Mouse (Mus musculus): ENCODE data around the gene Inmt. TPM values are rescaled to one million over a fixed set of nuclear protein-coding genes. Genes with fewer than 3 reads are reported as not detected.

Gene Inmt
- polyA plus RNA-seq, 1 experiment from 2014 or later = 0.24 TPM

DNA sequence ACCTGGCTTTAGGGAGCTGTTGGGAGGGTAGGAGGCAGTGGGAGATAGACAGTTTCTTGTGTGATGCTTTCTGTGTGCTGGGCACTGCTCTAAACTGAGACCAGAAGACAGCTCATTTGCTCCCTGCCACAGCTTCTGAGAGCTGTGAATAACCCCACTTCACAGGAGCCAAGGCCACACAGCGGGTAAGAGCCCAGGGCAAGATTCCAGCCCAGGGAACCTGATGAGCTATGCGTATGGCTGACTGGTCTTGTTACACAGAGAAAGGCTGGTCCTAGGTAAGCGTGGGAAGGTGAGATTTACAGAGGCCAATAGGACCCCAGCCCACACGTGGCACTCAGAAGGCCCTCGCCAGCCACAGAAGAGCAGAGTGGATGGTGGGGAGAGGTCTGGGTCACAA is 48.3 kb downstream of the Inmt start:
- H3K4me1 ChIP-seq = 0 out of 2 replicates have a peak, but pooled peaks cover 4% of the 10 kb centered on the region
- no peak overlapping the region for H3K4me2 ChIP-seq
- H3K4me3 ChIP-seq = no peak overlapping the region
- WGBS = 78% methylated on average over 5 of the region's 5 CpGs
- no peaks in the 10 kb centered on the region for H3K36me3 ChIP-seq
- no peak for ATAC-seq (ENCODE audit: borderline replicate concordance, extremely low read depth, low FRiP score, low TSS enrichment)
- no peak overlapping the region for H3K27ac ChIP-seq
- no peaks in the 10 kb centered on the region for H3K9me3 ChIP-seq
- H3K9ac ChIP-seq = no peak overlapping the region
- 0 out of 2 replicates have a peak, but pooled peaks cover 3% of the 10 kb centered on the region for H3K27me3 ChIP-seq

DNA sequence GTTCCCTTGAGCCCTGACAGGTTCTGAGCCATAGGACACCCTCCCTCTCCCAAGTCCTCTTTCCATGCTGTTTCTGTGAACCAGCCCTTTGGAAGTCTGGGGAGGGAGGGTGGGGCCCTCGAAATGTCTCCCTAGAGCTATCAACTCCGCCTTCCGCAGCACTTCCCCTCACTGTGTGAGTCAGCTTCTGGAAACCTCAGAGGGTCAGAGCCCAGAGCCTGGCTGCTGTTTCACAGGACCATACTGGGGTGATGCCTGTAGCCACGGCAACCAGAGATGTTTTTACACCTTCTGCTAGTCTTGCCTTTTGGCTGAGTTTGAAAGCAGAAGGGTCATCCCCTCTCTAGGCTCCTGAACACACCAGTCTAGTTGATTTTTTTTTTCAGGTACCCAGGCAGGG is 51.8 kb downstream of the Inmt start:
- Histone ChIP-seq H3K4me1 (no peaks in the 10 kb centered on the region), H3K27me3 (peaks cover 31% of the 10 kb centered on the region), H3K4me2 (no peak overlapping the region), H3K4me3 (no peak overlapping the region), H3K9me3 (no peaks in the 10 kb centered on the region), H3K9ac (no peak overlapping the region), H3K36me3 (no peaks in the 10 kb centered on the region), H3K27ac (no peak overlapping the region)
- ATAC-seq (ENCODE audit: borderline replicate concordance, extremely low read depth, low FRiP score, low TSS enrichment) = no peak
- WGBS = 21% methylated on average over 4 of the region's 4 CpGs

Other genes with a start within 250 kb of the Inmt start
- gene Nod1, start 202.4 kb downstream of the Inmt start, polyA plus RNA-seq (2015; fragmentation: Nextera tagmentation; extraction: Ambion mirVana) = 6.6 and 7.6 TPM in 2 replicates
- gene Ggct, start 182.1 kb downstream of the Inmt start, polyA plus RNA-seq (2015; fragmentation: Nextera tagmentation; extraction: Ambion mirVana) = 7.0 and 7.4 TPM in 2 replicates
- gene Gars, start 137.0 kb downstream of the Inmt start, polyA plus RNA-seq (2015; fragmentation: Nextera tagmentation; extraction: Ambion mirVana) = 142 and 146 TPM in 2 replicates
- gene Crhr2, start 42.0 kb downstream of the Inmt start, polyA plus RNA-seq (2015; fragmentation: Nextera tagmentation; extraction: Ambion mirVana) = 0.31 and 0.42 TPM in 2 replicates
- 16.1 and 16.4 TPM in 2 replicates for gene Mindy4, start 28.3 kb upstream of the Inmt start, polyA plus RNA-seq (2015; fragmentation: Nextera tagmentation; extraction: Ambion mirVana)
- 48.8 and 57.9 TPM in 2 replicates for gene Aqp1, start 161.4 kb upstream of the Inmt start, polyA plus RNA-seq (2015; fragmentation: Nextera tagmentation; extraction: Ambion mirVana)
- gene Ghrhr, start 201.3 kb upstream of the Inmt start, polyA plus RNA-seq (2015; fragmentation: Nextera tagmentation; extraction: Ambion mirVana) = 0.09 and 0.10 TPM in 2 replicates

Measured in lung, embryonic 15.5 days (tissue).